Mouse (Mus musculus) heart, adult 18-20 months (tissue): ENCODE measurements at regions not wholly inside any gene's neighbourhood (a gene's known extent, or its start where the extent isn't known, plus 50 kb on each side); places are given as distances from the start of the nearest gene placed in this dataset.
A peak's percentile ranks its signal among the peaks of the same experiment; 100 is the strongest.
"Not testable (repeated sequence)": the region's sequence is repeated elsewhere in the genome, so short reads cannot be mapped to it uniquely, and the experiment has no call there.

Experiments used
- DNase-seq, 2 experiments: peaks; one replicate each; pipeline ENCODE4 v3.0.0; 2021 to 2022; ENCODE audit warnings: mixed read lengths in 1 of 2

DNA sequence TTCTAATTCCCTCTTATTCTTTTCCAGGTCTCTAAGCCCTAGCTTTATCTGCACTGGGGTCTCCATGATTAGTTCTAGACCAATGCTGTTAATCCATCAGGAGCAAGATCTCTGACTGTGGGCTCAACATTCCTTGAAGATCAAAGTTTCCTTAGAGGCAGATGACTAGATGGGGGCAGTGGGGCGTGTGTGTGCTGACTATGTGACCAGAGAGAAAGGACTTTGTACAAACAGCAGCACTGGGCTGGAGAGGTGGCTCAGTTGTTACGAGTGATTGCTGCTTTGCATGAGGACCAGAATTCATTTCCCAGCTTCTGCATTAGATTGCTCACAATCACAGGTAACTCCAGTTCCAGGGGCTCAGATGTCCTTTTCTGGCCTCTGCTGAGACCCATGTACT lies 250.1 kb upstream of the Zfp930 start:
- no peak for DNase-seq

DNA sequence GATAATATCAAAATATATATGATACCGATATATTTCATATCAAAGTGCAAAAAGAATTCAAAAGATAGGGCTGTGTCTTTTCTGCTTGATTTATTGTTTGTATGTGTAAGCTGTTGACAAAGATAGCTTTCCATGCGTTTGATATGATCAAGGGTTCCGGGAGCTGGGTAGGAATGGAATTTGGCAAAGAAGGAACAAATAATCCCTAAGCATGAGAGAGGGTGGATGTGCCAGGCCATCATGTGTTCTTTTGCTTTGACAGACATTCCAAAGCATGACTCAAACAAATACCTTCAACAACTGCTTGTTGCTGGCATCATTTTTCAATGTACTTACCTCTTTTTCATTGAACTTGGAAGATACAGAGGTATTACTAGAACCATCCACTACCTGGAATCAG lies 246.9 kb upstream of the Zfp930 start:
- DNase-seq: no peak

DNA sequence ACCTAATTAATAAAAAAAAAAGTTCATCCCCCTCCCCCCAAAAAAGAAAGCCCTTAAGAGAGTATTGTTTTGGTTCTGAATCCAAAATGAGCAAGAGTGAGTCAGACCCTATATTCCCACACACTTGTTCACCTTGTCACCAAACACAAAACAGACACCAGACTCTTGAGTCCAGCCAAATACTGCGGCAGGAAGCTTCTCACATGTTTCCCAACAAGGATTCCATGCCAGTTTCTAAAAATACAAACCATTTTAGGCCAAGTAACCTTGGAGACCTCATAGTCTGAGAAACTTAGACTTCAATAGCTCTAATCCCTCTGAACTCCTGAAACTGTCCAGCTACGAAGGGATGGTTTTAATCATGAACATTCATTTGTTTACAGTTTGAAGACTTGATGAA lies 233.1 kb upstream of the Zfp930 start:
- DNase-seq: peak; percentile 76 to 87

DNA sequence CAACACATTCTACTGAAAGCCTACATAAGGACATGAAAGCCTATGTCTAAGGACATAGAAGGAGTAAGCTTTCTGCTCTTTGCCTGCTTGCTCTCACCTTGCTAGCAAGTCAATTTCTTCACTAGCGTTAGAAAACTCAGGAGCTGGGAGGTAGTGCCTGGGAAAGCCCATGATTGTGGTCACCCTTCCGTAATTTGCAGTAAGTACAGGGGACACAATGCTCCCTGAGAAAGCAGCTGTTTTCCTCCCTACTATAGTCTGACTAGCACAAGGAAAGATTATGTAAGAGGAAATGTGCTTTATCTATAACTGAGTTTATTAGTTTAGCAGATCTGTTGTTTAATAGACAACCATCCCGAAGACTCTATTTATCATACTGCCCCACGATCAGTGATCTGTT lies 231.7 kb upstream of the Zfp930 start:
- DNase-seq: peak; percentile 45 to 76

DNA sequence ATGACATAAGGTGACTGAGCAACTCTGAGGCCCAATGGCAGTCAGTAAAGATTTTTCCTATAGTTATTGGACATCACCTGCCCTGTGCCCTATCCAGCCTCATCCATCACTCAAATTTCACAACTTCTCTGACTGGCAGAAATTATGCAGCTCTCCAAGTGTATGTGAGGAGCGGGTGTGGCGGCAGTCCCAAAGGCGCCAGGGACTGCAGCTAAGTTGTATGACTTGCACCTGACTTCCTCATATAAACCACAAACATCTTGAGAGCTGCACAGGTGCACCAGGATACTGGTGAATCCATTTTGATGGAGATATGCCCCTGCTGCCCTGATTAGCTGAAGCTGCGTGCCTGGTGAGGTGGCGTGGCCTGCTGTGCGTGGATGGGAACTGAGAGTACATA lies 225.7 kb upstream of the Zfp930 start:
- DNase-seq: not testable (repeated sequence)

DNA sequence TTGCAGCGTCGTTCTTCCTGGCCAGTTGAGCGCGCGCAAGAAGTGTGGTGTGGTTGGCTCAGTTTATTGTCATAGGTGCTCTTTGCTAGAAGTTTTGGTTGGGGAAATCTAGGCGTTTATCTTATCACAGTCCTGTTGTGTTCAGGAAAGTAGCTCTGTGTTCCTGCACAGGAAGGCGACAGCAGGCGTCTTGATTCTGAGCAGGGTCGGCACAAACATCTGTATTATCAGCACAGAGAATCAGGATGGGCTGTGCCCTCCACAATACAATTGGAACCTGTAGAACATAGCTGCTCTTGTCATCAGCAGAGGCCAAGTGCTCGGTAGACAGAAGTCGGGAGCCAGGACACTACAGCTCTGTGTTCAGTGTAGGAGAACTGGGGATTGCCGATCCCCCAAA lies 225.1 kb upstream of the Zfp930 start:
- DNase-seq: peak; percentile 47 to 84

DNA sequence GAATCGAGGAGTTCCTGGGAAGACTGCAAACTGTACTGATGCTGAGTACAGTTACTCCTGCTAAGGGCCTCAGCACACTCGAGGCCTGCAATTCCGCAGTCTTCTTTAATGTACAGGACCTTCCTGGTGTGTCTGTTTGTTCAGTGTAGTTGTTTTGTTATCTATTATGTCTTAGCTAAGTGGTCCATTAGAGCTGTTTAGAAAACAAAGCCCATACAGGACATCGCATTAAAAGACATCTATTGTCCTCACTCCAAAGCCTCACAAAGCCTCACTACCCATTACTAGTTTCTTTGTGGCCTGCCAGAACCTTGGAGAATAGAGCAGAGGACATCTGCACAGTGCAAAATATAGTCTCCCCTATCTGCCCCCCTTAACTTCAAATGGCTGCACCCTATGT lies 224.4 kb upstream of the Zfp930 start:
- no peak for DNase-seq

DNA sequence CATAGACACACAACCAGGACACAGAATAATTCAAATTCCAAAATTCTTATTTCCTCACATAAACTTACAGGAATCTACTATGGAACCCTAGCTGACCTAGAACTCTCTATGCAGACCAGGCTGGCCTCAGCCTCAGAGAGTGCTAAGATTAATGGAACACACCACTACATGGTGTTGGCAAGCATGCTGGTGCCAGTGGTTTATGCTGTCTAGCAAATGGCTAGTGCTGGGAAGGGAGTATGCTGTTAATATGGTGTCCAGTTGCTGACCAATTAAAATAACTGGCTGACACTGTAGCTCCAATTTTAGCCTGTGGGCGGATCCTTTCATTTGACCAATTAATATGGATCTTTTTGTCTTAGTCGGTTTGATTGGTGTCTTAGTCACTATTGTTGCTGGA lies 222.4 kb upstream of the Zfp930 start:
- DNase-seq: no peak
